Mouse (Mus musculus) CH12.LX (cell line): ENCODE results near the gene Alg13.

Experiments
- CHD1 ChIP-seq: IDR thresholded peaks from 2 replicates; pipeline ENCODE4 v1.6.1; 2012; ENCODE audit warnings: low read depth, low read length, improper control_type of control experiment, inconsistent platforms
- CTCF ChIP-seq, 2 experiments: IDR thresholded peaks in 1 of 2; conservative IDR thresholded peaks in 1 of 2; 2 replicates each; pipeline ENCODE4 v1.5.1; 2011 to 2012; ENCODE audit warnings: low read depth in 2 of 2, low read length in 2 of 2, improper control_type of control experiment in 1 of 2, inconsistent platforms in 1 of 2, mild to moderate bottlenecking in 1 of 2, moderate library complexity in 1 of 2
- ELF1 ChIP-seq: IDR thresholded peaks from 2 replicates; pipeline ENCODE4 v1.6.1; 2014; ENCODE audit warnings: low read depth, mild to moderate bottlenecking, inconsistent platforms, low read length, improper control_type of control experiment
- EP300 ChIP-seq: IDR thresholded peaks from 2 replicates; pipeline ENCODE4 v1.6.1; 2011; ENCODE audit warnings: low read length, improper control_type of control experiment
- IRF4 ChIP-seq: IDR thresholded peaks from 2 replicates; pipeline ENCODE4 v1.6.1; 2014; ENCODE audit warnings: low read depth, mild to moderate bottlenecking, inconsistent platforms, low read length, improper control_type of control experiment
- MAZ ChIP-seq: IDR thresholded peaks from 2 replicates; pipeline ENCODE4 v1.6.1; 2012; ENCODE audit warnings: low read depth, mild to moderate bottlenecking, inconsistent platforms, low read length, improper control_type of control experiment, moderate library complexity
- MEF2A ChIP-seq: IDR thresholded peaks from 2 replicates; pipeline ENCODE4 v1.6.1; 2014; ENCODE audit warnings: low read depth, mild to moderate bottlenecking, inconsistent platforms, low read length, improper control_type of control experiment, borderline replicate concordance
- POLR2A ChIP-seq: IDR thresholded peaks from 2 replicates; pipeline ENCODE4 v1.6.1; 2011; ENCODE audit warnings: low read depth, mild to moderate bottlenecking, improper control_type of control experiment, low read length
- SIN3A ChIP-seq: IDR thresholded peaks from 2 replicates; pipeline ENCODE4 v1.6.1; 2012; ENCODE audit warnings: low read length, improper control_type of control experiment, inconsistent platforms
- USF1 ChIP-seq: IDR thresholded peaks from 2 replicates; pipeline ENCODE4 v1.6.1; 2014; ENCODE audit warnings: low read depth, mild to moderate bottlenecking, inconsistent platforms, low read length, improper control_type of control experiment
- ZNF384 ChIP-seq: IDR thresholded peaks from 2 replicates; pipeline ENCODE4 v1.6.1; 2012; ENCODE audit warnings: low read depth, low read length, improper control_type of control experiment, inconsistent platforms

GRCm38 (mm10) chrX:144423848-144424247 is 106.2 kb downstream of the Alg13 start:
- TF ChIP-seq MAZ, result no peak
- TF ChIP-seq MEF2A, result no peak
- no peak for TF ChIP-seq POLR2A
- TF ChIP-seq EP300, result no peak
- TF ChIP-seq CTCF (conservative IDR thresholded peaks at IDR 0.05 in 1 of 2, IDR thresholded peaks at IDR 0.05 in 1 of 2; ENCODE audit: low read depth in 2 of 2, low read length in 2 of 2), result no peak
- TF ChIP-seq IRF4, result no peak
- no peak for TF ChIP-seq CHD1
- no peak for TF ChIP-seq USF1
- TF ChIP-seq ZNF384, result no peak
- no peak for TF ChIP-seq ELF1
- no peak for TF ChIP-seq SIN3A
